Mouse (Mus musculus): ENCODE data around the gene AY358078.

DNA sequence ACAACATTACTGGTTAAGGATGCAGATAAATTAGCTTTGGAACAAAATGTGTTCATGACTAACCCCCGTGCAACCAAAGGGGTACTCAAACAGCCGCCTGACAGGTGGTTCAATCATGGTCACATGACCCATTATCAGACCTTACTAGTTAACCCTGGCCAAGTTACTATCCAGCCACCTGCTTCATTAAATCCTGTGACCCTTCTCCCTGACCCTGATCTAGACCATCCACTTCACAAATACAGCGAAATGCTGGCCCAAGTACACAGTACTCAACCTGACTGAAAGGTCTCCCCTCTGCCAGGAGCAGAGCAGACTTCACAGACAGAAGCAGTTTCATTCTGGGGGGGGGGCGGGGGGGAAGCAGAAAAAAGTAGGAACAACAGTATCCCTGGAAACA is 13.5 kb upstream of the AY358078 start:
- TF ChIP-seq CTCF (IDR thresholded peaks at IDR 0.05; ENCODE audit: borderline replicate concordance, insufficient read depth, low read length) (no peak), POLR2A (IDR thresholded peaks at IDR 0.05; ENCODE audit: low read depth, low read length) (no peak)
